Mouse (Mus musculus) liver, embryonic 14.5 days (tissue): ENCODE results near the gene Pgghg.

Experiments
- CTCF ChIP-seq: IDR thresholded peaks from 2 replicates; pipeline ENCODE4 v1.5.1; 2016; ENCODE audit warnings: antibody characterized with exemption, low read depth, control low read depth
- EP300 ChIP-seq: IDR thresholded peaks from 2 replicates; pipeline ENCODE4 v1.6.1; 2016; ENCODE audit warnings: antibody characterized with exemption, low read depth

DNA sequence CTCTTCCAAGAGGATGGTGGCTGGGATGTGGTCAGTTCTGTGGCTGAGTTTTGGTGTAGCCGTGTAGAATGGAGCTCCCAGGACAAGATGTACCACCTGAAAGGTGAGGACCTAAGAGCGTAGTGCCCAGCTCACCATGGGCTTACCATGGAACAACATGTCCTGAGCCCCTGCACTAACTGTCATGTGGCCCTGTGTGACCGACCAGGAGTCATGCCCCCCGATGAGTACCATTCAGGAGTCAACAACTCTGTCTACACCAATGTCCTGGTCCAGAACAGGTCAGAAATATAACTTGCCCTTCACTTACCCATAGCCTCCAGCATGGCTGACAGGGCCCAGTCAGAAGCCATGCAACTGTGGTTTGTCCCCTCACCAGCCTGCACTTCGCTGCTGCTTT is 4.1 kb downstream of the Pgghg start:
- TF ChIP-seq CTCF (no peak), EP300 (no peak)
